Mouse (Mus musculus): ENCODE results near the gene Nos1ap.

Nos1ap gene

DNA sequence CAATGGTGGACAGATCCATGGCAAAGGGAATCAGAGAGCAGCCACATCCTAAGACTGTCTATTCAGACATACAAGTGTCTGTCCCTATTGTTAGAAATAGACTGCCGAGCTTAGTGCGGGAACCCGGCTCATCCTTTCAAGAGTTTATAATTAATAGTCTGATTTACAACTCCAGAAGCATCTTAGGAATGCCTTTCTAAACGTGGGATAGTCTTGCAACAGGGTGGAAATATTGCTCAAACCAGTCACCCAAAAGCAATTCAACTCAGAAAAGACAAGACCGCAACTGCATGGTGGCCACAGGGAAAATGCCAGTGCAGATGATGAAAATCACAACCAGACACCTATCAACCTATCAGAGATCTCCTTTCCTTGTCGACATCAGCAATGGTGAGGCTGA is 173.5 kb downstream of the Nos1ap start:
- no peak for DNase-seq (ENCODE audit: low spot score in 2 of 2)

DNA sequence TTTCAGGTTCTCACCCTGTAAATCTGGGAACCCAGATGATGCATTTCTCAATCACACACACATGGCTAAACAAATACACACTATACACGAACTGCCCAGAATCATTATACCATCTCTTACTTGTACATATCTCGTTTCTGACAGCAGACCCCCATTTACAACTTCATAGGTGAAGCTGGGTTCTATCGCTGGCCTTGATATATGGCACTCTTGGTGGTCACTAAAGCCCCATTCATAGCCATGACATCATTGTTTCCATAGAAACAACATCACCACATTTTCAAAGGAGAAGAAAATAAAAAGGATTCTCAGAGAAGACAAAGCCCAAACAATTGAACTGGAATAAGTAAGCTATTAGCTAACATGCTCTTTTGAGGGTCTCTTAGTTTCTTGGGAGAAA is 174.3 kb downstream of the Nos1ap start:
- no peak for DNase-seq (ENCODE audit: low spot score in 2 of 2)

DNA sequence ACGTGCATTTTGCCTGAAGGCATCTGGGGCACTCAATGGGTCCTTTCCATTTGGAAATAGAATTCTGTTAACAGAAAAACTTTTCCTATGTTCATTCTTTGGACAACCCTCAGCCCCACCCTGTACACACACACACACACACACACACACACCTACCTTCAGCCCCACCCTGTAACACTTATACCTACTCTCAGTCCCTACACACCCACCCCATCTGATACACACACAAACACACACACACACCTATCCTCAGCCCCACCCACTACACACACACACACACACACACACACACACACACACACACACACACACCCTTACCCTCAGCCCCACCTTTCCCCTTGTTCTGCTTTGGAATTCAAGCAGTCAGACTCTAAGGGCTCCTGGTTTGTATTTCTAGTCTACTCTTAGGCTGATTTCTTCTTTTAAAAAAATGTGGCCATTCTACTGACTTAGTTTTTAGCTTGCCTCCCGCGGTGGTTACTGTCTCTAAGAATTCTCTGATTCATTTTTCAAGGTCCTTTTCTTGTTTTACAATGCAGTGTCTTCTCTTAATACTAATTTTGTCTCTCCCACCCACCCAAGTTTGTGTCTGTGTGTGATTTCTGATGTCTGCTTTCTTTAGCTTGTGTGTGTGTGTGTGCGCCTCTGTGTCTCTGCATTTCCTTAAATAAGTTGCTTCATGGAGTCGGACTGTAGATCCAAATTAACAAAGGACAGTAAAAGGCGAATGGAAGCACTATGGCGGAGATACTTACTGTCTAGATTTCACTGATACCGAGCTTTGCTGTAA is 179.1 kb downstream of the Nos1ap start:
- no peak for DNase-seq (ENCODE audit: low spot score in 2 of 2)

DNA sequence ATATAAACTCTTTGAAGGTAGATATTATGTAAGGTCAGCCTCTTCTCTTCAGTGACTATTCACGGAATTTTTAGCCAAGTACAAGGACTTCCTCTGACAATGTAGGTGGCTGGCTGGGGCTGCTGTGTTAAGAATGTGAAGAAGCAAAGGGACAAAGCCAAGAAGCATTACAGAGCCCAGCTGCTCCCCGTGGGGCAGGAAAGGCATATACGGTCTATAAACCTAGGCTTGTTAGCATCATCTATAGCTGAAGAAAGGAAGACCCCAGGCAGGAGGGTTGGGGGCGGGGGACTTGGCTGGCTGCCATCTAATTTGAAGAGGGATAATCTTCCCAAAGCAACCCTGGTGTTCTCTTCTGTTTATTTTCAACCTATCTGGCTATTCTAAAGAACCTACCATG is 180.6 kb downstream of the Nos1ap start:
- DNase-seq (ENCODE audit: low spot score in 2 of 2): peak in 1 of 2 experiments; percentile 30

DNA sequence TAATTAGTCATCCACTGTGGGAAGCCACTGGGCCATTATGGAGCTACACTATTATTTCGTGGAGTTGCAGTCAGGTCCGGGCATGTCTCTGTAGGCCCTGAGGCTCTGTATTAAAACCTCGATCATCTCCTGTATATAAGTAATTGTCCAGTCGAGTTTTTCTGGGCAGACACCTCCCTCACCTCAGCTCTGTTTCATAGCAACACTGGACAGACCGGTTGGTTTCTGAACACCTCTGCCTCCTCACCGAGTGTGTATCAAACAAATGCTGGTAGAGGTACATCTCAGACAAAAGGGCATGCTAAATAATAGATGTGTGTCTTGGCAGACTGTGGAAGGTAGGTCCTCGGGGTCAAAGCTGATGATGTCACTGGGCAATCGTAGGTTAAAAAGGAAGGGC is 182.7 kb downstream of the Nos1ap start:
- no peak for DNase-seq (ENCODE audit: low spot score in 2 of 2)

DNA sequence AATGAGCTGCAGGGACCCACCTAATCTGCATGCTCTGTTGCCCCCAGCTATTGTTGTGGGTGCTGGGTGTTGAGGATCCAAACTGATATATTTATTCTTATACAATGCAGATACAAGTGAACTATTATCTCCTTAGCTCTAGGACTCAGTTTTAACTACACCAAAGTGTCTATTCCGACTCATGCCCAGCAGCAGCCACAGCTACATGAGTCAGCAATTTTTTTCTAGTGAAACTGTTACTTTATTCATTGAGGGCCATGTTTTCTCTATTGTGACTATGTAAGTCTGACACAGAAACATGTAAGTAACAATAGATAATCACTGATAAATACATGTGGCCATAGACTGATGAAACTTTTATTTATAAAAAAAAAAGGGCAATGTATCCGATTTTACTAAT is 184.5 kb downstream of the Nos1ap start:
- DNase-seq (ENCODE audit: low spot score in 2 of 2): no peak

DNA sequence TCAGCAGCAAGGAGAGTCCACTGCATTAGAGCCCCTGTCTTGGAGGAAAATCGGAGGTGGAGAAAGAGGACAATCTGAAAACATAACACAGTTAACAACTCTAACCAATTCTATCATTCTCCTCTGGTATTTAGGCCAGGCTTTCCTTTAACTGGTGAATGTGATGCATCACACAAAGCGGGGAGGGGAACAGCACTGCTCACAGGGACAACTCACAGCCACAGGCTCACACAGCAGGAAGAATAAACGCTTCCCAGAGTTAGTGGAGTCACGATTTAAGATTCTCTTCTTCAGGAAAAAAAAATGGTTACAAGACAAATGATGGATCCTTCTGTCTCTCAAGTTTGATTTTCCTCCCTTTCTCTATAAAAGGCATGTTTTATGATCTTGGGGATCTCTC is 187.0 kb downstream of the Nos1ap start:
- DNase-seq (ENCODE audit: low spot score in 2 of 2): peak in 1 of 2 experiments; percentile 41

DNA sequence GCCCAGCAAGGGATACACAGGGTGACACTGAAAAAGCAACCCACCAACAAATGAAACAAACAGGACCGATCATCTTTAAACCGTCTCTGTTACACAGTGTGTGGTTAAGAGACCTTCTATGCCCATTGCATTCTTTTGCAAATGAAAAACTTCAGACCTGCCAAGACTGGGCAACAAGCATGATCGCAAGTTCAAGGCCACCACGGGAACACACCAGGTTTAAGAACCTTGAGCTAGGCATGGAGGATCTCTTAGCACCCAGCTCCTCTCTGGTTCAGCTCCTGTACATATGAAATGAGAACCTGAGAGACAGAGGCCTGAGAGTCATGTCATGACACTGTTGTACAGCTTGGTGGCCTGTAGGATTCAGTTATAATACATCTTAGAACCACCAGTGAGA is 190.8 kb downstream of the Nos1ap start:
- no peak for DNase-seq (ENCODE audit: low spot score in 2 of 2)

DNA sequence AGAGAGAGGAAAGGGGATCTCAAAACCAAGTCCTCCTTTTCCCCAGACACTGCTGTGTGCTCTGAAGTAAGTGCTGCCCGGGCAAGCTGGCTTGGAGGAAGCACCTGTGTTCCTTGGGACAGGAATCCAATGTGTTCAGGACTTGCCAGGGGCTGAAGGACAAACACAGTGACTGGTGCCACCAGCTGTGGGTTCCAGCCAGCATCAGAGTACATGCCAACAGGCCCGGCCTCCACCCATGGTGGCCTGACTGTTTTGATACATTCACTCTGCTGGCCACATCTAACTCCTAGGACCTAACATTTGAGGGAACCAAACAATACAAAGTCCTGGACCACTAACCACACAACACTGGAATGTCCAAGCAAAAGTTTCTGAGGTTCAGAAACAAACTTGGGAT is 194.6 kb downstream of the Nos1ap start:
- DNase-seq (ENCODE audit: low spot score in 2 of 2): no peak

DNA sequence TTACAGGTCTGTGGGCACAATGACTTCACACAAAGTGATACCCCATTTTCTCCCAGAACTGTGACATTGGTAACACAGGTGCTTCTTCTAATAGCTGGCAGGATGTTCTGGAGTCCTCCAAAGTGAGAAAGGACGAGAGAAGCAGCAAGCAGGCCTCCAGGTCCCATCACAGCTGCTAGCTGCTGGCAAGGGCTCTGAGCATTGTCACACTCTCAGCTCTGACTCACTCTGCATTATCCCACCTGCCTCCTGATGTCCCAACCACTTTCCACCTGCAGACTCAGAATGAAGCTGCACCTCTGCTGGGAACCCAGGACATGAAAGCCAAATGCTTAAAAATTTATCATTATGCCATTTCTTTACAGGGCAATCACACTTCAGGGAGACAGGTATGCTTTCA is 195.0 kb downstream of the Nos1ap start:
- DNase-seq (ENCODE audit: low spot score in 2 of 2): no peak

DNA sequence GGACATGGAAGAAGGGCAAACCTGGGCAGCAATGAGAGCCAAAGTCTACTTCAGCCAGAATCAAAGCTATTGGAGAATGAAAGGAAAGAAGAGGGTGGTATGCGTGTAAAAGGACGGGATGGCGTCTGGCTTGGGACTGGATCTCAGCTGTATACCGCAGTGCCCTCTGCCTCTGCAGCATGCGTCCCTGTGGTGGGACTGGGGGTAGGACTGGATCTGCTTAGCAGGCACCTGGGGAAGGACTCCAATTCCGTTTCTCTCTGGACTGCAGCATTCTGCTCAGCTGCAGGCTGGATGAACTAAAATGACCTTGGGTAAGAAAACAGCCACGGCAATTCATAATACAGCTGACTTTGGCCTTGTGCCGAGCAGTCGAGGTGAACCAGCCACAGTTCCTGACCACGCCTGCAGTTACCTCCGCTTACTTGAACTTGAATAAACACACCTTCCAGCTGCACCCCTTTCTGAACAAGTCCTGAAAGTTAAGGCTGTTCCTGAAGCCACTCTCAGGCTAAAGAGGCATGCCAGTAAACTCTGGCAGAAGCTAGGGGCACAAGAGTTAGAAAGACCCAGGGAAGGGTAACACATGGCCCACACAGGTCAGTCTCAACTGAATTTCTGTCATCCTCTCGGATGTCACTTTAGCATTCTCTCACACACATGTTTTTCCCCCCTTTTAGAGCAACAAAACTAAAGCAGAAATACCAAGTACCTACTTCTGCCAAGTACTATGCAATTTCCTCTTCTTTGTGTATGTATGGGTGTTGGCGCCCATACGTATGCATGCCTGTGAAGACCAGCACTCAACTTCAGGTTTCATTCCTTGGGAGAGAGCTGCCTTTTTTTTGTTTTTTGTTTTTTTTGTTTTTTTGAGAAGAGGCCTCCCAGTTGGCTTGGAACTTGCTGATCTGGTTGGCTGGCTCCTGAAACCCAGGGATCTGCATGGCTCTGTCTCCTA is 196.6 kb downstream of the Nos1ap start:
- no peak for DNase-seq (ENCODE audit: low spot score in 2 of 2)

DNA sequence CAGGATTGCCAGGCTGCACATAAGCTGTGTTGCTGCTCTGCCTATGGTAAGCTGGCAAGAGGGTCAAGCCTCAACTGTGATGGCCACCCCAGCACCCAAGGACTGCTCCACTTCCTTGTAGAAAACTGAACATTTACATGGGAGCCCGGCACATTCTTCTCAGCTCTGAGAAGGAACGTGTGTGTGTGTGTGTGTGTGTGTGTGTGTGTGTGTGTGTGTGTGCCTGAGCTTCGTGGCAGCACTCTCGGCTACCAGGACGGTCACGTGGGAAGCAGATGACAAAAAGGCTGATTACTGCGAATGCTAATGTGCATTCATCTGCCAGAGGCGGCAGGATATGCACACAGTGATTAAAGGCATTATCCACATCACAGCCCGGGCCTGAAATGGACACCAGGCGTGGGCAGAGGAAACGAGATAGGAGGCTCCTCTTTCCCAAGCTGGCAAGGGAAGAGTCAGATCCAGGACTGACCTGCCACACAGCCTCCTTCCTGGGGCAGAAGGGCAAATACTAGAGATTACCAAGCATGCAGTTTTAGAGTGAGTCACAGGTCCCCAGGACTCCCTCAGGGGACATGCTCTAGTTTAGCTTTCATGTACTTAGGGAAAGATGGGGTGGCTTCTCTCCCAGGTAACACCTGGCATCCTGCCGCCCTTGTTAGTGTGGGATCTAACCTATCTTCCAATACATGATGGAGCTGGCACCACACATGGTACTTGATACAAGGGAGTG is 202.3 kb downstream of the Nos1ap start:
- DNase-seq (ENCODE audit: low spot score in 2 of 2): peak; percentile 70 to 75

DNA sequence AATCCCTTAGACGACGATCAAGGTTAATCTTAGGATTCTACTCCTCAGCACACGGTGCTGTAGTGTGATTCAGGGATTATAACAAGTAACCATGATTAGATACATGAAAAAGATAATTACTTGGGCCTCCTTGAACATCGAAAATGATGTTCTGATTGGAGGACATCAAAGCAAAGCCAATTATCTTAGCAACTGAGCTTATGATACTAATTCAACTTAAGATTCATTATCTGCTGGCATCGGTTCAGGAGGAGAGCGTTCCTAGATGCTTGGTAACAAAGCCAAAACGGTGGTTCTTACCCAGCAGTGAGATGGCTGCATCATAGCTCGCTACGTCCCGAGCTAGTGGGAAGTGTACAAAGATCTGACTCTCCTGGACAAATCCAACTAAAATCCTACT is 204.2 kb downstream of the Nos1ap start:
- no peak for DNase-seq (ENCODE audit: low spot score in 2 of 2)

DNA sequence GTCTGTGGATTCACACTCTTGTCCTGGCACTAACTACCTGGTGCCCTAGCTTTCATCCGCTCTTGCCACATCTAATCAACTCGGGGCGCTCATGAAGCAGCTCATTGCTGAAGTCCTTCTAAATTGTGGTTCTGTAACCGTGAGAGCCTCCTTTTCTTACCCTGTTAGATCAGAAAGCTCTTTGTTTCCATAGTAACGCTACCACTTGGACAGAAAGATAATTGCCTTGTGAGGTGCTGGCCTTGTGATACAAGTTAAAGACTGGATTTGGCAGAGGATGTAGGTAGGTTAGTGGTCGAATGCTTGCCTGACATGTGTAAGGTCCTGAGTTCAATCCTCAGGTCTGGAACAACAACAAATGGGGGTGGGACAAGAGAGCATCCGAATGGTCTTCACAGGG is 206.1 kb downstream of the Nos1ap start:
- DNase-seq (ENCODE audit: low spot score in 2 of 2): no peak

DNA sequence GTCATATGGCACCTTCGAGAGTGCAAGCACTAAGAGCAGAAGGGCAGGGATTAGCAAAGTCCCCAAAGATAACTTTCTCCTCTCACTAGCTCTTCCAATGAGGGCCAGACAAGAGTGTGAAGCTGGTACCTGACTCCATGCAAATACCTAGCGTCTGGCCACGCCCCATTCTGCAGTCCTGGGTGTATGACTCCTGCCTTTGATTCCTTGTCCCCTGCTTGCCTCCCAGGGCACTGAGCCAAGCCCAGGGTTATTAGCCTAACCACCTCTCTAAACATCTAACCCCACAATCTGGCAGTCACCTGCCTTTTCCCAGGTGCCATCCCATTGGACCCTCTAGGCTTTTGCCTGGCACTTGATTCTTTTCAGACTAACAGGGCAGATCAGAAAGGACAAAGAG is 208.2 kb downstream of the Nos1ap start:
- no peak for DNase-seq (ENCODE audit: low spot score in 2 of 2)

DNA sequence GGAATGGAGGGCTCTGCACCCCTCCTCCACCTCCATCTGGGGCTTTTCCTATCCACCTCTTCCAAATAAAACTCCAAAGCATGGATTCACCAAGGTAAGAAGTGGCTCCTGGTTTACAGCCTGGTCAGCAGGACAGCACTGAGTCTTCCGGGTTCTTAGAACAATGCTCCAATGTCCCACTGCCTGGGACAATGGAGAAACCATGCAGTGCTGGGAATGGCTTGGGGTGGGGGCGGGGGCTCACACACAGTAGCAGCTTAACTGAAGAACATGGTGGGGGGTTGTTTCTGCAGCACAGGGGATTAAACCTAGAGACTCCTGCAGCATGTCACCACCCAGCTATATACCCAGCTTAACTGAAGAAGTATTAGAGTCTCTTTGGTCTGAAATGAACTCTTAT is 209.2 kb downstream of the Nos1ap start:
- no peak for DNase-seq (ENCODE audit: low spot score in 2 of 2)

DNA sequence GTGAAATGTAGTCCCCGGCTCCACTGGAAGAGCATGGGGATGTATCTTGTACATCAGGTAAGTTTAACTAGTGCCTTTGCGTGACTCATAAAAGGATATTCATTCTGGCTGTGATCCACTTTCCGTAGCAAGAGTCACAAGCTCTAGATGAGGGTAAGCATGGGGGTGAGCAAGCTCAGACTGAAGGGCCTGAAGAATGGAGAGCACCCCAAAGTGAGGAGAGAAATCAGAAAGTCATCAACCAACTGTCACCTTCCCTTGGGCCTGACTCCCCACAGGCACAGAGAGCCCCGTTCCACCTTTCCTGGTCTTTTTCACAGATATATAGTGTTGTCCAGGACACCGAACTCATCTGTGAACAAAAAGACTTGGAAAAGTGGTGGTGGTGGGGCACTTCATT is 213.9 kb downstream of the Nos1ap start:
- no peak for DNase-seq (ENCODE audit: low spot score in 2 of 2)

DNA sequence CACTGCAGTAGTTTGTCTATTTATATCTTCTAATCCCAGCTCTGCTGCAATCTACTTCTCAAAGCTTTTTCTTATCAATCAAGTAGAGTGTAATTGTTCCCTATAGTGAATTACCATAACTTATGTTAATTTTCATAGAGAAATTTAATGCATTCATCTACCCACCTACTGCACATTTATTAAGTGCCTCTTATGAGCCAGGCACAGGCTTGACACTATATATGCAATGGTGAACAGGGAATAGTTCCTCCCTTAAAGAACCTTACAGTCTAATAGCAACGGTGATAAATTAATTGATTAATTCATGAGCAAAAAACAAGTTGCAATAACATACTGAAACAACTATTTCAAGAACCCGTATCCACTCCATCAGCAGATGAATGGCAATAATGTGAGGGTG is 215.9 kb downstream of the Nos1ap start:
- no peak for DNase-seq (ENCODE audit: low spot score in 2 of 2)

DNA sequence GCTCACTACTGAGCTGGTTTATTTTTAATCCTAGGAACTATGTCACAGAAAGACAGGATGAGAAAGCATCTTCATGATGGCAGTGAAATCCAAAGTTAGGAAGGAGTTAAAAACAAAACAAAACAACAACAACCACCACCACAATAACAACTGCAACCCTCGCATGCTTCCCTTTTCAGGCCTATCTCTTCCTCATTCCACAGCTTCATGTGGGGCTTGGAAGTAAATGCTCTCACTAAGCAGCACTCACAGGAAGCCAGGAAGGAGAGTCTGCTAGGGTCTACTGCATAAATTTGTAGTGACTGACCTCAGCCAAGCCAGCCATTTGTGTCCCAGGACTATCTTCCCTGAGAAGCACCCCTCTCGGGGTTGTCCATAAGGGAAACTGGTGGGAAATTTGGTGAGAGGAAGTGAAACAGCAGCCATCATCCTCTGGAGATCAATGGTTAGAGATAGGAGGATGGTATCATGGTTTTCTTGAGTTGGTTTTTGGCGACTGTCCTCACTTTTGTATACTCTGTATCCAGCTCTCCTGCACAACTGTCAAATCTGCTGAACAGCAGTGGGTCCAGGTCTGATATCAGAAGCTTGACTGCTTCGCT is 218.4 kb downstream of the Nos1ap start:
- no peak for DNase-seq (ENCODE audit: low spot score in 2 of 2)

DNA sequence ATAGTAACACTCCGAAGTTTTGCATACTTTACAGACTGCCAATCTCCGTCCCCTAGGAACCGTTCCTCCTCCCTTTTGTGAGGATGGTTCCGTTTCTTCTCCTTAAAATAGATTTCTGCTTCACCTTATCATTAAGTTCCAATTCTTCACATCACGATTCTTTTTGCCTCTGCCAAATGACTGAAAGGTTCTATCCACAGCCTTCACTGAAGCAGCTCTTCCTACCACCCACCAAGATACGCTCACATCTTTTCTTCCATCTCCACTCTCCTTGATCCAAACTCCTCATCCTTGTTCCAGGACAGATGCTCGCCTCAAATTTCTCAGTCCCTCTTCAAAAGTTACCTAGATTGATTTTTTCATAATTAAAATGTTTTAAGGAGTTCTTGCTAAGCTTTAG is 220.8 kb downstream of the Nos1ap start:
- DNase-seq (ENCODE audit: low spot score in 2 of 2): no peak

DNA sequence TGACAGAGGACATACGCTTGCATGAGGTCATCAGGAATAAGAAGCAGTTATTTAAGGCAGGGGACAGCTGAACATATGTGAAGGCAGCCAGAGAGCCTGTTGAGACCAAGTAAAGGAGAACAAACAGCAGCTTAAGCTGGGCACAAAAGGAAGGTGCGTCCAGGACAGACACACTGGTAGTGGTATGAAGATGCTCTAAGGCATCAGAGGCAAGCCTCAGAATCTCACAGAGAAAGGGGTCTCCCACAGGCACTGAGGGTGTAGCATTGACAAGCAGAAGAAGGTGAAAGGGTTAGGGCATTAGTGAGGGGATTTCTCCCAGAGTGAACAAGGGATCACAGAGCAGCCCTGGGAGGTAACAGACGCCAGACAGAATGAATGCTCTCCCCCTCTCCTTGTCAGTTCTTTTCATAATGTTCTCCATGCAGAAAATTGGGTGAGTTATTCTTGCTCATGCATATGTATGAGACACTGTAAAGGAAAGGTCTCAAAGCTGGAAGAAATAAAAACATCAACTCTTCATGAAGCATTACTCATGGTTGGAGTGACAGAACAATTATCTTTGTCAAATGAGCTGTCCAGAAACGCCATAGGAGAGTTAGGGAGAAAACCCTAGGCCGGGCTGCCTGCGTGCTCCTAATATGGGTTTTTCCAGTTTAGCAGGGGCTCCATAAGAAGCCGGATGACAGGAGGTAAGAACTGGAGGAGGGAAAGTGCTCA is 222.5 kb downstream of the Nos1ap start:
- DNase-seq (ENCODE audit: low spot score in 2 of 2): no peak

Data from right cerebral cortex, adult 2 months (tissue).